Mouse (Mus musculus) heart, postnatal 0 days (tissue): ENCODE measurements at regions not wholly inside any gene's neighbourhood (a gene's known extent, or its start where the extent isn't known, plus 50 kb on each side); places are given as distances from the start of the nearest gene placed in this dataset.

Experiments
- CTCF ChIP-seq: IDR thresholded peaks from 2 replicates; pipeline ENCODE4 v1.5.1; 2016; ENCODE audit warnings: antibody characterized with exemption, control low read depth, low read depth
- EP300 ChIP-seq: IDR thresholded peaks from 2 replicates; pipeline ENCODE4 v1.6.1; 2016; ENCODE audit warnings: antibody characterized with exemption, low read depth

- TF ChIP-seq CTCF (no peak), EP300 (no peak)
Observed at GRCm38 (mm10) chr17:83063848-83064247, 151.2 kb upstream of the Pkdcc start.
